Mouse (Mus musculus): Measurements from ENCODE around the gene Hoxa9. TPM values are rescaled to one million over a fixed set of nuclear protein-coding genes. Genes with fewer than 3 reads are reported as not detected.

The Hoxa9 gene
- total RNA-seq, 1 experiment: 1.4 TPM

- Histone ChIP-seq H3K36me3 (ENCODE audit: control insufficient read depth, insufficient read depth, low read length, poor library complexity, severe bottlenecking) (no peaks in the 10 kb centered on the region), H3K4me3 (ENCODE audit: insufficient read depth in 1 of 2, low read depth in 1 of 2, low read length in 2 of 2, poor library complexity in 1 of 2, severe bottlenecking in 1 of 2) (no peak overlapping the region), H3K4me1 (ENCODE audit: control insufficient read depth in 2 of 2, insufficient read depth in 2 of 2, low read length in 2 of 2, poor library complexity in 1 of 2) (peaks cover 0 to 2% of the 10 kb centered on the region in 2 experiments; a peak in 2 of 4 replicates), H3K9ac (ENCODE audit: insufficient read depth, low read depth, low read length, poor library complexity, severe bottlenecking) (no peak overlapping the region), H3K27ac (ENCODE audit: insufficient read depth, low read depth, low read length, poor library complexity, severe bottlenecking) (no peak overlapping the region), H3K9me3 (ENCODE audit: control insufficient read depth, insufficient read depth, low read depth, low read length) (no peaks in the 10 kb centered on the region)
- in situ Hi-C loops (cut with MboI; ENCODE audit: low sequenced_read_pairs in 2 of 2, unreplicated experiment in 2 of 2): no loop called here
- no peak for DNase-seq (ENCODE audit: low read depth, low spot score)
- TF ChIP-seq ZC3H11A (IDR thresholded peaks at IDR 0.05; ENCODE audit: borderline replicate concordance, low read depth, low read length): no peak
- TF ChIP-seq MAFK (IDR thresholded peaks at IDR 0.05; ENCODE audit: insufficient read depth, low read depth, low read length): no peak
- TF ChIP-seq ZNF384 (IDR thresholded peaks at IDR 0.05; ENCODE audit: low read depth, low read length): no peak
- no peak for TF ChIP-seq HCFC1 (IDR thresholded peaks at IDR 0.05; ENCODE audit: borderline replicate concordance, insufficient read depth, low read length)
- TF ChIP-seq CHD2 (IDR thresholded peaks at IDR 0.05; ENCODE audit: low read depth, low read length): no peak
Observed at GRCm38 (mm10) chr6:52180213-52180710, 50.6 kb downstream of the Hoxa9 start.

GRCm38 (mm10) chr6:52179690-52180089, 51.2 kb downstream of the Hoxa9 start:
- H3K4me1 ChIP-seq (ENCODE audit: control insufficient read depth in 2 of 2, insufficient read depth in 2 of 2, low read length in 2 of 2, poor library complexity in 1 of 2): peaks cover 0 to 2% of the 10 kb centered on the region in 2 experiments; a peak in 2 of 4 replicates
- H3K9me3 ChIP-seq (ENCODE audit: control insufficient read depth, insufficient read depth, low read depth, low read length): no peaks in the 10 kb centered on the region
- in situ Hi-C loops (cut with MboI; ENCODE audit: low sequenced_read_pairs in 2 of 2, unreplicated experiment in 2 of 2): loop anchor here in 1 of 2 experiments (10.0 kb wide), 1 partner anchor 135 kb away; the partner anchor contains the start of gene Evx1
- no peak overlapping the region for H3K4me3 ChIP-seq (ENCODE audit: insufficient read depth in 1 of 2, low read depth in 1 of 2, low read length in 2 of 2, poor library complexity in 1 of 2, severe bottlenecking in 1 of 2)
- H3K9ac ChIP-seq (ENCODE audit: insufficient read depth, low read depth, low read length, poor library complexity, severe bottlenecking): no peak overlapping the region
- no peaks in the 10 kb centered on the region for H3K36me3 ChIP-seq (ENCODE audit: control insufficient read depth, insufficient read depth, low read length, poor library complexity, severe bottlenecking)
- H3K27ac ChIP-seq (ENCODE audit: insufficient read depth, low read depth, low read length, poor library complexity, severe bottlenecking): no peak overlapping the region
- DNase-seq (ENCODE audit: low read depth, low spot score): no peak
- no peak for TF ChIP-seq MAFK (IDR thresholded peaks at IDR 0.05; ENCODE audit: insufficient read depth, low read depth, low read length)
- no peak for TF ChIP-seq ZNF384 (IDR thresholded peaks at IDR 0.05; ENCODE audit: low read depth, low read length)
- TF ChIP-seq ZC3H11A (IDR thresholded peaks at IDR 0.05; ENCODE audit: borderline replicate concordance, low read depth, low read length): no peak
- TF ChIP-seq CHD2 (IDR thresholded peaks at IDR 0.05; ENCODE audit: low read depth, low read length): no peak
- no peak for TF ChIP-seq HCFC1 (IDR thresholded peaks at IDR 0.05; ENCODE audit: borderline replicate concordance, insufficient read depth, low read length)

GRCm38 (mm10) chr6:52178918-52179665, 51.8 kb downstream of the Hoxa9 start:
- Histone ChIP-seq H3K9me3 (ENCODE audit: control insufficient read depth, insufficient read depth, low read depth, low read length) (no peaks in the 10 kb centered on the region), H3K4me1 (ENCODE audit: control insufficient read depth in 2 of 2, insufficient read depth in 2 of 2, low read length in 2 of 2, poor library complexity in 1 of 2) (peaks cover 0 to 2% of the 10 kb centered on the region in 2 experiments; a peak in 2 of 4 replicates), H3K9ac (ENCODE audit: insufficient read depth, low read depth, low read length, poor library complexity, severe bottlenecking) (no peak overlapping the region), H3K36me3 (ENCODE audit: control insufficient read depth, insufficient read depth, low read length, poor library complexity, severe bottlenecking) (no peaks in the 10 kb centered on the region), H3K4me3 (ENCODE audit: insufficient read depth in 1 of 2, low read depth in 1 of 2, low read length in 2 of 2, poor library complexity in 1 of 2, severe bottlenecking in 1 of 2) (no peak overlapping the region), H3K27ac (ENCODE audit: insufficient read depth, low read depth, low read length, poor library complexity, severe bottlenecking) (no peak overlapping the region)
- no peak for DNase-seq (ENCODE audit: low read depth, low spot score)
- in situ Hi-C loops (cut with MboI; ENCODE audit: low sequenced_read_pairs in 2 of 2, unreplicated experiment in 2 of 2): loop anchor here in 1 of 2 experiments (10.0 kb wide), 1 partner anchor 136 kb away; the partner anchor contains the start of gene Evx1
- no peak for TF ChIP-seq MAFK (IDR thresholded peaks at IDR 0.05; ENCODE audit: insufficient read depth, low read depth, low read length)
- TF ChIP-seq HCFC1 (IDR thresholded peaks at IDR 0.05; ENCODE audit: borderline replicate concordance, insufficient read depth, low read length): no peak
- TF ChIP-seq ZC3H11A (IDR thresholded peaks at IDR 0.05; ENCODE audit: borderline replicate concordance, low read depth, low read length): no peak
- TF ChIP-seq CHD2 (IDR thresholded peaks at IDR 0.05; ENCODE audit: low read depth, low read length): no peak
- TF ChIP-seq ZNF384 (IDR thresholded peaks at IDR 0.05; ENCODE audit: low read depth, low read length): no peak

GRCm38 (mm10) chr6:52177806-52178205, 53.1 kb downstream of the Hoxa9 start:
- Histone ChIP-seq H3K9me3 (ENCODE audit: control insufficient read depth, insufficient read depth, low read depth, low read length) (no peaks in the 10 kb centered on the region), H3K9ac (ENCODE audit: insufficient read depth, low read depth, low read length, poor library complexity, severe bottlenecking) (no peak overlapping the region), H3K4me3 (ENCODE audit: insufficient read depth in 1 of 2, low read depth in 1 of 2, low read length in 2 of 2, poor library complexity in 1 of 2, severe bottlenecking in 1 of 2) (no peak overlapping the region), H3K36me3 (ENCODE audit: control insufficient read depth, insufficient read depth, low read length, poor library complexity, severe bottlenecking) (no peaks in the 10 kb centered on the region), H3K4me1 (ENCODE audit: control insufficient read depth in 2 of 2, insufficient read depth in 2 of 2, low read length in 2 of 2, poor library complexity in 1 of 2) (peaks cover 0 to 2% of the 10 kb centered on the region in 2 experiments; a peak in 2 of 4 replicates), H3K27ac (ENCODE audit: insufficient read depth, low read depth, low read length, poor library complexity, severe bottlenecking) (no peak overlapping the region)
- in situ Hi-C loops (cut with MboI; ENCODE audit: low sequenced_read_pairs in 2 of 2, unreplicated experiment in 2 of 2): loop anchor here in 1 of 2 experiments (10.0 kb wide), 1 partner anchor 137 kb away; the partner anchor contains the start of gene Evx1
- DNase-seq (ENCODE audit: low read depth, low spot score): no peak
- TF ChIP-seq CHD2 (IDR thresholded peaks at IDR 0.05; ENCODE audit: low read depth, low read length) (no peak), MAFK (IDR thresholded peaks at IDR 0.05; ENCODE audit: insufficient read depth, low read depth, low read length) (no peak), HCFC1 (IDR thresholded peaks at IDR 0.05; ENCODE audit: borderline replicate concordance, insufficient read depth, low read length) (no peak), ZNF384 (IDR thresholded peaks at IDR 0.05; ENCODE audit: low read depth, low read length) (no peak), ZC3H11A (IDR thresholded peaks at IDR 0.05; ENCODE audit: borderline replicate concordance, low read depth, low read length) (no peak)
